In the genomic region with DNA sequence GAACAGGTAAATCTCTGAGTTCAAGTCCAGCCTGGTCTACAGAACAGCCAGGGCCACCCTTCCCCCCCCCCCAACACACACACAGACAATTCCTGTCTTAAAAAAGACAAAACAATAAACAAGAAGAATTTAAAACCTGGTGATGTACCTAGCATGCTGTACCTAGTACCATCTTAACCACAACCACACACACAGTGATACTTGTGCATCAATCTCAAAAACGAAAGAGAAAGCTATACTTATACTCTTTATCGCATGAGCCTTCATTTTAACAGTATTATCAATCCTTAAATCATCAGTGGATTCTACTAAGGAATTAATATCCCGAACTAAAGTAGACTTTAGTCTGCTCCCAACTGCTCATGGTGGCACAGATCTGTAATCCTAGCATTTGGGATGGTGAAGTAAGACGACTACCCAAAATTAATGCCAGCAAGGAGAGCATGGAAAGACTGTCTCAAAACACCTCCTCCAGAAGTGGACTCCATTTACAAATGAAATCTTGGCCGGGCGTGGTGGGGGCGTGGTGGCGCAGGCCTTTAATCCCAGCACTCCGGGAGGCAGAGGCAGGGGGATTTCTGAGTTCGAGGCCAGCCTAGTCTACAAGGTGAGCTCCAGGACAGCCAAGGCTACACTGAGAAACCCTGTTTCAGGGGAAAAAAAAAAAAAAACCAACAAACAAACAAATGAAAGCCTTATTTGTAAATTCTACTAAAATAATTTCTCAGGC, we compare ENCODE assay signal across 9 mouse cellular contexts. TPM values are rescaled to one million over a fixed set of nuclear protein-coding genes. Genes with fewer than 3 reads are reported as not detected.
DNase-seq lines count a peak whose midpoint lies in the region; ATAC-seq lines count a peak whose summit lies in the region.
"Had no signal": no experiment of that assay in that cellular context is flagged by ENCODE, and none has a peak within 500 bp of the region (broad histone marks: within the 10 kb centered on the region; RNA-seq: fewer than 3 reads in every experiment).

No protein-coding gene starts in this region.

- no peak overlapping the region for H3K9ac ChIP-seq in heart, embryonic 15.5 days
- H3K9ac ChIP-seq in hindbrain, embryonic 16.5 days (ENCODE audit: low read depth, low read length), result peak overlapping the region; percentile 14; the same call in 1 of the 2 replicates
- 0 out of 2 replicates have a peak overlapping the region, but pooled peaks have one; percentile 99 for H3K9ac ChIP-seq in midbrain, embryonic 16.5 days (ENCODE audit: low read depth, low read length)

- WGBS in heart, embryonic 15.5 days, result 80% methylated on average over 10 of the region's 10 CpGs
- 87% methylated on average over 10 of the region's 10 CpGs for WGBS in hindbrain, embryonic 16.5 days
- WGBS in midbrain, embryonic 16.5 days, result 86% methylated on average over 10 of the region's 10 CpGs

- peak overlapping the region; percentile 83 for H3K4me2 ChIP-seq in heart, embryonic 15.5 days
- peak overlapping the region; percentile 77 for H3K4me2 ChIP-seq in hindbrain, embryonic 16.5 days (ENCODE audit: low read length)
- H3K4me2 ChIP-seq in midbrain, embryonic 16.5 days (ENCODE audit: low read length), result peak overlapping the region; percentile 58

- intact Hi-C loops in left cerebral cortex, postnatal 25 days (cut with DNase I), result loop anchor here (10.0 kb wide), 1 partner anchor 196 kb away; a partner anchor contains a TSS

- H3K27ac ChIP-seq in heart, embryonic 15.5 days, result no peak overlapping the region
- H3K27ac ChIP-seq in hindbrain, embryonic 16.5 days (ENCODE audit: low read depth, low read length), result no peak overlapping the region
- H3K27ac ChIP-seq in midbrain, embryonic 16.5 days (ENCODE audit: low read length), result no peak overlapping the region

- H3K4me1 ChIP-seq in heart, embryonic 15.5 days (replicated peaks), result peaks cover 15% of the 10 kb centered on the region
- H3K4me1 ChIP-seq in hindbrain, embryonic 16.5 days (ENCODE audit: control insufficient read depth, insufficient read depth, low read depth, low read length), result peaks cover 21% of the 10 kb centered on the region
- peaks cover 22% of the 10 kb centered on the region for H3K4me1 ChIP-seq in midbrain, embryonic 16.5 days (ENCODE audit: control insufficient read depth, insufficient read depth, low read length)

- DNase-seq in heart, adult 8-10 months (ENCODE audit: low spot score), result no peak
- DNase-seq in T-cell, adult 2 months (ENCODE audit: low spot score), result peak; percentile 20
- no peak for DNase-seq in spleen, postnatal 14 days (ENCODE audit: low spot score in 2 of 2)
- DNase-seq in left cerebral cortex, postnatal 25 days (ENCODE audit: low spot score in 2 of 2), result no peak
- no peak for DNase-seq in cerebellum, postnatal 14 days
- DNase-seq: retina, postnatal 1 day had no signal

- no peaks in the 10 kb centered on the region for H3K9me3 ChIP-seq in heart, embryonic 15.5 days (replicated peaks)
- no peaks in the 10 kb centered on the region for H3K9me3 ChIP-seq in hindbrain, embryonic 16.5 days (ENCODE audit: control insufficient read depth, low read length)
- no peaks in the 10 kb centered on the region for H3K9me3 ChIP-seq in midbrain, embryonic 16.5 days (replicated peaks; ENCODE audit: control insufficient read depth, low read length, poor library complexity, severe bottlenecking)

- H3K36me3 ChIP-seq in heart, embryonic 15.5 days, result no peaks in the 10 kb centered on the region
- H3K36me3 ChIP-seq in hindbrain, embryonic 16.5 days (ENCODE audit: control insufficient read depth, insufficient read depth, low read length), result no peaks in the 10 kb centered on the region
- H3K36me3 ChIP-seq in midbrain, embryonic 16.5 days (ENCODE audit: control insufficient read depth, insufficient read depth, low read length), result no peaks in the 10 kb centered on the region

- peak overlapping the region; percentile 99 for H3K4me3 ChIP-seq in heart, embryonic 15.5 days
- peak overlapping the region; percentile 85 for H3K4me3 ChIP-seq in hindbrain, embryonic 16.5 days (ENCODE audit: low read length)
- peak overlapping the region; percentile 100 for H3K4me3 ChIP-seq in midbrain, embryonic 16.5 days (ENCODE audit: low read depth, low read length)

- H3K27me3 ChIP-seq in heart, embryonic 15.5 days, result no peaks in the 10 kb centered on the region
- H3K27me3 ChIP-seq in hindbrain, embryonic 16.5 days (replicated peaks; ENCODE audit: control insufficient read depth, insufficient read depth, low read length), result no peaks in the 10 kb centered on the region
- H3K27me3 ChIP-seq in midbrain, embryonic 16.5 days (ENCODE audit: control insufficient read depth, insufficient read depth, low read depth, low read length), result no peaks in the 10 kb centered on the region

- no peak for ATAC-seq in heart, embryonic 15.5 days (replicated peaks; ENCODE audit: insufficient number of reproducible peaks, insufficient read depth, low FRiP score, low read depth)
- ATAC-seq in hindbrain, embryonic 16.5 days, result no peak
- no peak for ATAC-seq in midbrain, embryonic 16.5 days

RNA-seq across cellular contexts. Expression of a gene that starts 1.7 kb away (rescaled TPM):
- polyA plus RNA-seq in heart, embryonic 15.5 days (2015; fragmentation: Nextera tagmentation; extraction: Ambion mirVana), result 11.8 and 12.2 TPM in 2 replicates
- total RNA-seq in heart, adult 8-10 months (2022), result 10 to 100 TPM; 13.0 to 16.2 (median 14.5) TPM
- polyA plus RNA-seq in hindbrain, embryonic 16.5 days (2015; fragmentation: Nextera tagmentation; extraction: Ambion mirVana), result 19.1 and 21.3 TPM in 2 replicates
- polyA plus RNA-seq in midbrain, embryonic 16.5 days (2015; fragmentation: Nextera tagmentation; extraction: Ambion mirVana), result 27.3 and 34.5 TPM in 2 replicates
- total RNA-seq in left cerebral cortex, postnatal 25 days (2021), result 10 to 100 TPM; 26.5 to 26.7 TPM

RNA-seq across cellular contexts. Expression of a gene that starts 12.5 kb away (rescaled TPM):
- polyA plus RNA-seq in heart, embryonic 15.5 days (2015; fragmentation: Nextera tagmentation; extraction: Ambion mirVana), result not detected in 2 replicates
- total RNA-seq in heart, adult 8-10 months (2022), result not detected
- 0.48 TPM in 1 of 2 replicates, not detected in the other for polyA plus RNA-seq in hindbrain, embryonic 16.5 days (2015; fragmentation: Nextera tagmentation; extraction: Ambion mirVana)
- 0.48 TPM in 1 of 2 replicates, not detected in the other for polyA plus RNA-seq in midbrain, embryonic 16.5 days (2015; fragmentation: Nextera tagmentation; extraction: Ambion mirVana)
- total RNA-seq in left cerebral cortex, postnatal 25 days (2021), result not detected
